Mouse (Mus musculus) lung, postnatal 0 days (tissue): Measurements from ENCODE around the gene Faf2. TPM values are rescaled to one million over a fixed set of nuclear protein-coding genes. Genes with fewer than 3 reads are reported as not detected.

ENCODE experiments used
- ATAC-seq: fragments of 200-750 bp; cut with Nextera tagmentation; 2 replicates; pipeline ENCODE4 v1.8.0; 2017; ENCODE audit warnings: moderate library complexity
- DNase-seq: peaks from one replicate; pipeline ENCODE4 v3.0.0-alpha.2; 2016; ENCODE audit warnings: low spot score
- H3K27ac ChIP-seq: fragments of 300-500 bp; sonication (generic); 2 replicates; pipeline ENCODE4 v1.5.1; 2014; ENCODE audit warnings: antibody characterized with exemption, mild to moderate bottlenecking, low read length, mixed read lengths
- H3K27me3 ChIP-seq: fragments of 300-500 bp; sonication (generic); replicated peaks from 2 replicates; pipeline ENCODE4 v1.6.1; 2014; ENCODE audit warnings: low read length, mixed read lengths; ENCODE audit not compliant: insufficient read depth
- H3K36me3 ChIP-seq: fragments of 300-500 bp; sonication (generic); 2 replicates; pipeline ENCODE4 v1.6.1; 2014; ENCODE audit warnings: low read length, mixed read lengths; ENCODE audit not compliant: insufficient read depth
- H3K4me1 ChIP-seq: fragments of 300-500 bp; sonication (generic); 2 replicates; pipeline ENCODE4 v1.6.1; 2014; ENCODE audit warnings: antibody characterized with exemption, low read depth, low read length, mixed read lengths; ENCODE audit not compliant: insufficient read depth
- H3K4me2 ChIP-seq: fragments of 300-500 bp; sonication (generic); replicated peaks from 2 replicates; pipeline ENCODE4 v1.6.1; 2014; ENCODE audit warnings: low read depth, mild to moderate bottlenecking, low read length, moderate library complexity, mixed read lengths
- H3K4me3 ChIP-seq: fragments of 300-500 bp; sonication (generic); 2 replicates; pipeline ENCODE4 v1.5.1; 2014; ENCODE audit warnings: low read depth, low read length
- H3K9ac ChIP-seq: fragments of 300-500 bp; sonication (generic); replicated peaks from 2 replicates; pipeline ENCODE4 v1.6.1; 2014; ENCODE audit warnings: low read depth, mild to moderate bottlenecking
- H3K9me3 ChIP-seq: fragments of 300-500 bp; sonication (generic); 2 replicates; pipeline ENCODE4 v1.6.1; 2016; ENCODE audit warnings: low read length, mixed read lengths
- CTCF ChIP-seq: IDR thresholded peaks from 2 replicates; pipeline ENCODE4 v1.5.1; 2016; ENCODE audit warnings: antibody characterized with exemption, mild to moderate bottlenecking
- EP300 ChIP-seq: IDR thresholded peaks from 2 replicates; pipeline ENCODE4 v1.6.1; 2016; ENCODE audit warnings: antibody characterized with exemption, mild to moderate bottlenecking, control low read depth
- WGBS: fragments of 180-500 bp; shearing (Covaris S2); extraction: QIAGEN DNeasy Blood & Tissue Kit; methylation state at CpG from one replicate; pipeline ENCODE4 v1.1.7; 2014; 5-methylcytosine and 5-hydroxymethylcytosine counted together
- polyA plus RNA-seq: library from polyadenylated mRNA; unstranded; fragments of >200 nt; fragmentation: Nextera tagmentation; extraction: Ambion mirVana; gene quantifications from 2 replicates; pipeline ENCODE4 v1.2.1, GENCODE M21; 2015

Faf2 gene
- polyA plus RNA-seq, 1 experiment from 2014 or later = 53.7 TPM

- no peak overlapping the region for H3K9ac ChIP-seq
- no peak overlapping the region for H3K4me2 ChIP-seq
- no peak overlapping the region for H3K4me3 ChIP-seq
- peak; percentile 74 for ATAC-seq
- no peaks in the 10 kb centered on the region for H3K9me3 ChIP-seq
- peak overlapping the region; percentile 43; the same call in 1 of the 2 replicates for H3K27ac ChIP-seq
- peaks cover 5% of the 10 kb centered on the region; the same call in 1 of the 2 replicates for H3K4me1 ChIP-seq
- TF ChIP-seq EP300 (no peak), CTCF (no peak)
- WGBS = 55% methylated on average over 2 of the region's 2 CpGs
- H3K36me3 ChIP-seq = 0 out of 2 replicates have a peak, but pooled peaks cover 4% of the 10 kb centered on the region
- DNase-seq = peak; percentile 67
- no peaks in the 10 kb centered on the region for H3K27me3 ChIP-seq
Observed at GRCm38 (mm10) chr13:54581385-54581784, 40.2 kb upstream of the Faf2 start.

DNA sequence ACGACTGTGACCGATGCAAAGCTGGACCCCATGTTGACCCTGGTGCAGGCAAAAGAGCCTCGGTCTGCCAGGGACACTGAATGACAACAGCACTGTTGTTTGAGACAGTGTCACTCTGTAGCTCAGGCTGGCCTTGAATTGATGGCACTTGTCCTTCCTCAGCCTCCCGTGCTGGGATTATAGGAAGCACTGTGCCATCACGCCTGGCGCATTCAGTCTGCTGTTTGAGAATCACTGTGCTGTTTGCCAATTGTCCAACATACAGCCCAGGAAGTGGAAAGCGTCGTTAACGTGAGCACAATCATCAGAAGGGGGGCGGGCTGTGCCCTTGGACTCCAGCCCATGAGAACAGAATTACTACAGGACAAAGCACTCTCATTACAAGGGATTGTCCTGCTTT, 39.5 kb upstream of the Faf2 start:
- TF ChIP-seq CTCF = no peak
- TF ChIP-seq EP300 = no peak
- Histone ChIP-seq H3K9me3 (no peaks in the 10 kb centered on the region), H3K36me3 (0 out of 2 replicates have a peak, but pooled peaks cover 4% of the 10 kb centered on the region), H3K4me2 (no peak overlapping the region), H3K27ac (peak overlapping the region; percentile 26; the same call in 1 of the 2 replicates), H3K4me1 (peaks cover 5% of the 10 kb centered on the region; the same call in 1 of the 2 replicates), H3K27me3 (no peaks in the 10 kb centered on the region), H3K9ac (no peak overlapping the region), H3K4me3 (no peak overlapping the region)
- DNase-seq = peak; percentile 48
- 41% methylated on average over 10 of the region's 10 CpGs for WGBS
- peak; percentile 48 for ATAC-seq

DNA sequence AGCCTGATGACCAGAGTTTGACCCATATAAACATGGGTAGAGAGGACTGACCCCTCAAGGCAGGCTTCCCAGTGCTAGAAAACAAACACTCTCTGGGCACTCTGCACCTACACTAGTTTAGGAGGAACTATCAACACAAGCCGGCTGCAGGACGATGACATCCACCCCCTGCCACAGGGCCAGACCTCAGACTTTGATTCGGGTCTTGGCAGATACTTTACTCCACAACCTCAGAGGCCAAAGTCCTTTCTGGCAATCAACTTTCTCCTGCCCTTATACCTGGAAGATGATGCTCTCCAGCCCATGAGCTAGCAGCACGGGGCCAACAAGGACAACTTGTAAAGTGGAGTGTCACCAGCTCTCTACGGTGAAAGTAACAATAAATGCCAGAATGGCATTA, 38.7 kb upstream of the Faf2 start:
- H3K9ac ChIP-seq = no peak overlapping the region
- 85% methylated on average over 5 of the region's 5 CpGs for WGBS
- H3K9me3 ChIP-seq = no peaks in the 10 kb centered on the region

GRCm38 (mm10) chr13:54585831-54586230, 35.8 kb upstream of the Faf2 start:
- WGBS = 72% methylated on average over 11 of the region's 11 CpGs
- Histone ChIP-seq H3K4me2 (no peak overlapping the region), H3K4me1 (peaks cover 6% of the 10 kb centered on the region; the same call in 1 of the 2 replicates), H3K9me3 (no peaks in the 10 kb centered on the region), H3K27me3 (no peaks in the 10 kb centered on the region), H3K4me3 (no peak overlapping the region), H3K9ac (no peak overlapping the region), H3K27ac (no peak overlapping the region), H3K36me3 (peaks cover 4% of the 10 kb centered on the region; the same call in 1 of the 2 replicates)
- no peak for ATAC-seq
- TF ChIP-seq EP300 (no peak), CTCF (no peak)
- DNase-seq = no peak

More for the DNA sequence above, 38.7 kb upstream of the Faf2 start:
- H3K27ac ChIP-seq = peak overlapping the region; percentile 26; the same call in 1 of the 2 replicates
- H3K4me1 ChIP-seq = peaks cover 5% of the 10 kb centered on the region; the same call in 1 of the 2 replicates
- H3K4me3 ChIP-seq = no peak overlapping the region
- H3K27me3 ChIP-seq = no peaks in the 10 kb centered on the region
- ATAC-seq (no peak), DNase-seq (no peak)
- H3K4me2 ChIP-seq = no peak overlapping the region
- TF ChIP-seq EP300 (no peak), CTCF (no peak)
- H3K36me3 ChIP-seq = peaks cover 4% of the 10 kb centered on the region; the same call in 1 of the 2 replicates

DNA sequence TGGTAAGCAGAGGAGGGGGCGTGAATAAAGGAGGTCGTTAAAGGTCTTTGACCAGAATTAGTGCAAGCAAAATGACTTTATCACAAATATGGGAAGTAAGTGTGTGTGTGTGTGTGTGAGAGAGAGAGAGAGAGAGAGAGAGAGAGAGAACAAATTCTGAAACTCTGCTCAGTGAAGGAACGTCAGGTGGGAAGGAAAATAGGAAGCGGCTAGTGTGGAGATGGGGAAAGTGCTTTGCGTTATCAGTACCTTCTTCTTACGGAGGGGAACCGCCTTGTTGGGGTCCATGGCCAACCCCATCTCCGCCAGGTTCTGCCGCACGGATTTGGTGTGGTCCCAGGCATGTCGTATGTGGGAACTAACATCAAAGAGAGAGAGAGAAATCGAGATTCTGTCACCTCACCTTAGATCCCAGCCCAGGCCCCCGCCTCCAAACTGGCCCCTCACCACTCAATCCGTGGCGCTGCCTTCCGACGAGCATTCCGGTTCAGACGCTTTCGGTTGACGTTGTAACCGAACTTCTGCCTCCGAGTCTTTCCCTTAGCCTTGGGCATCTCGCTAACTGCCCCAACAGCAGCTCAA, 32.1 kb upstream of the Faf2 start:
- WGBS = 3% methylated on average over 24 of the region's 24 CpGs
- Histone ChIP-seq H3K4me1 (peaks cover 4% of the 10 kb centered on the region; the same call in 1 of the 2 replicates), H3K4me3 (peak overlapping the region; percentile 77), H3K27ac (no peak overlapping the region), H3K9me3 (no peaks in the 10 kb centered on the region), H3K27me3 (no peaks in the 10 kb centered on the region), H3K9ac (peak overlapping the region; percentile 69), H3K4me2 (peak overlapping the region; percentile 78), H3K36me3 (no peaks in the 10 kb centered on the region; the same call in 1 of the 2 replicates)
- no peak; the same call in none of the 2 replicates for ATAC-seq
- no peak for DNase-seq
- no peak for TF ChIP-seq CTCF
- TF ChIP-seq EP300 = no peak; the same call in 1 of the 2 replicates

- Histone ChIP-seq H3K36me3 (peaks cover 4% of the 10 kb centered on the region; the same call in 1 of the 2 replicates), H3K9me3 (no peaks in the 10 kb centered on the region), H3K4me1 (peaks cover 4% of the 10 kb centered on the region; the same call in 1 of the 2 replicates), H3K27me3 (no peaks in the 10 kb centered on the region), H3K27ac (peak within 1 kb of the TSS; percentile 87), H3K9ac (peak within 1 kb of the TSS; percentile 69), H3K4me2 (peak within 1 kb of the TSS; percentile 78), H3K4me3 (peak within 1 kb of the TSS; percentile 77)
- WGBS = under 1% methylated on average over 51 of the region's 51 CpGs
- DNase-seq = peak; percentile 99
- ATAC-seq = peak; percentile 99
- TF ChIP-seq EP300 (no peak), CTCF (no peak)
Observed at GRCm38 (mm10) chr13:54589996-54590951, 31.3 kb upstream of the Faf2 start, which contains the start of the genes Nop16 and Higd2a. TSS of gene Nop16 (minus strand) at chr13:54590090. TSS of gene Higd2a (plus strand) at chr13:54590207.
